Mouse (Mus musculus): ENCODE results near the gene Scaf8.
"Not testable (repeated sequence)": the region's sequence is repeated elsewhere in the genome, so short reads cannot be mapped to it uniquely, and the experiment has no call there.

Gene Scaf8

GRCm38 (mm10) chr17:3114720-3115379 is at the start of gene Scaf8:
Gene Scaf8 (plus strand): TSS chr17:3114972.
- peak; percentile 96 for DNase-seq (ENCODE audit: extremely low spot score)

GRCm38 (mm10) chr17:3075166-3075872 is 39.5 kb upstream of the Scaf8 start:
- no peak for DNase-seq (ENCODE audit: extremely low spot score)

GRCm38 (mm10) chr17:3075873-3076245 is 38.9 kb upstream of the Scaf8 start:
- DNase-seq (ENCODE audit: extremely low spot score), result no peak

GRCm38 (mm10) chr17:3077936-3078335 is 36.8 kb upstream of the Scaf8 start:
- not testable (repeated sequence) for DNase-seq (ENCODE audit: extremely low spot score)

- not testable (repeated sequence) for DNase-seq (ENCODE audit: extremely low spot score)
Observed at GRCm38 (mm10) chr17:3080587-3081349, 34.0 kb upstream of the Scaf8 start.

GRCm38 (mm10) chr17:3081512-3082100 is 33.2 kb upstream of the Scaf8 start:
- not testable (repeated sequence) for DNase-seq (ENCODE audit: extremely low spot score)

- peak; percentile 49 for DNase-seq (ENCODE audit: extremely low spot score)
Observed at GRCm38 (mm10) chr17:3082125-3082755, 32.5 kb upstream of the Scaf8 start.

- peak; percentile 53 for DNase-seq (ENCODE audit: extremely low spot score)
Observed at GRCm38 (mm10) chr17:3082756-3083749, 31.7 kb upstream of the Scaf8 start.

GRCm38 (mm10) chr17:3083886-3084550 is 30.8 kb upstream of the Scaf8 start:
- DNase-seq (ENCODE audit: extremely low spot score), result peak; percentile 93

GRCm38 (mm10) chr17:3084551-3084930 is 30.2 kb upstream of the Scaf8 start:
- DNase-seq (ENCODE audit: extremely low spot score), result peak; percentile 78

GRCm38 (mm10) chr17:3085152-3085551 is 29.6 kb upstream of the Scaf8 start:
- DNase-seq (ENCODE audit: extremely low spot score), result no peak

- DNase-seq (ENCODE audit: extremely low spot score), result no peak
Observed at GRCm38 (mm10) chr17:3092682-3093081, 22.1 kb upstream of the Scaf8 start.

GRCm38 (mm10) chr17:3099273-3099672 is 15.5 kb upstream of the Scaf8 start:
- not testable (repeated sequence) for DNase-seq (ENCODE audit: extremely low spot score)

GRCm38 (mm10) chr17:3102336-3103165 is 12.2 kb upstream of the Scaf8 start:
- peak; percentile 69 for DNase-seq (ENCODE audit: extremely low spot score)

GRCm38 (mm10) chr17:3104154-3104931 is 10.4 kb upstream of the Scaf8 start:
- no peak for DNase-seq (ENCODE audit: extremely low spot score)

GRCm38 (mm10) chr17:3105022-3105421 is 9.8 kb upstream of the Scaf8 start:
- no peak for DNase-seq (ENCODE audit: extremely low spot score)

GRCm38 (mm10) chr17:3113737-3114357 is 925 bp upstream of the Scaf8 start:
- DNase-seq (ENCODE audit: extremely low spot score), result peak; percentile 21

- no peak for DNase-seq (ENCODE audit: extremely low spot score)
Observed at GRCm38 (mm10) chr17:3114358-3114719, 433 bp upstream of the Scaf8 start.
